Mouse (Mus musculus): ENCODE results near the gene Rap2a. TPM values are rescaled to one million over a fixed set of nuclear protein-coding genes. Genes with fewer than 3 reads are reported as not detected.

Rap2a gene
- polyA plus RNA-seq, 1 experiment: 19.8 TPM

GRCm38 (mm10) chr14:120519921-120520320, 41.7 kb downstream of the Rap2a start:
- no peaks in the 10 kb centered on the region for H3K4me1 ChIP-seq (ENCODE audit: control insufficient read depth, insufficient read depth, low read length)
- no peak overlapping the region for H3K9ac ChIP-seq (ENCODE audit: low read depth, poor library complexity, severe bottlenecking)
- H3K4me3 ChIP-seq (ENCODE audit: low read depth, low read length): no peak overlapping the region
- TF ChIP-seq POLR2A (IDR thresholded peaks at IDR 0.05; ENCODE audit: insufficient read depth, low read length) (no peak), CTCF (IDR thresholded peaks at IDR 0.05; ENCODE audit: low read depth, low read length) (no peak), EP300 (IDR thresholded peaks at IDR 0.05; ENCODE audit: insufficient read depth, low read depth, low read length) (no peak)
- no peaks in the 10 kb centered on the region for H3K36me3 ChIP-seq (ENCODE audit: control insufficient read depth, insufficient read depth, low read length, poor library complexity, severe bottlenecking)
- H3K27ac ChIP-seq (ENCODE audit: insufficient read depth, low read length): no peak overlapping the region
- H3K27me3 ChIP-seq (ENCODE audit: control insufficient read depth, insufficient read depth, low read length, poor library complexity, severe bottlenecking): no peaks in the 10 kb centered on the region
- H3K9me3 ChIP-seq (replicated peaks; ENCODE audit: control insufficient read depth, insufficient read depth, low read length, poor library complexity, severe bottlenecking): no peaks in the 10 kb centered on the region

GRCm38 (mm10) chr14:120520843-120521242, 42.6 kb downstream of the Rap2a start:
- Histone ChIP-seq H3K9ac (ENCODE audit: low read depth, poor library complexity, severe bottlenecking) (no peak overlapping the region), H3K4me3 (ENCODE audit: low read depth, low read length) (no peak overlapping the region), H3K4me1 (ENCODE audit: control insufficient read depth, insufficient read depth, low read length) (no peaks in the 10 kb centered on the region), H3K27me3 (ENCODE audit: control insufficient read depth, insufficient read depth, low read length, poor library complexity, severe bottlenecking) (no peaks in the 10 kb centered on the region), H3K9me3 (replicated peaks; ENCODE audit: control insufficient read depth, insufficient read depth, low read length, poor library complexity, severe bottlenecking) (no peaks in the 10 kb centered on the region), H3K27ac (ENCODE audit: insufficient read depth, low read length) (no peak overlapping the region), H3K36me3 (ENCODE audit: control insufficient read depth, insufficient read depth, low read length, poor library complexity, severe bottlenecking) (no peaks in the 10 kb centered on the region)
- TF ChIP-seq CTCF (IDR thresholded peaks at IDR 0.05; ENCODE audit: low read depth, low read length) (no peak), POLR2A (IDR thresholded peaks at IDR 0.05; ENCODE audit: insufficient read depth, low read length) (no peak), EP300 (IDR thresholded peaks at IDR 0.05; ENCODE audit: insufficient read depth, low read depth, low read length) (no peak)

- Histone ChIP-seq H3K9ac (ENCODE audit: low read depth, poor library complexity, severe bottlenecking) (no peak overlapping the region), H3K9me3 (replicated peaks; ENCODE audit: control insufficient read depth, insufficient read depth, low read length, poor library complexity, severe bottlenecking) (no peaks in the 10 kb centered on the region), H3K4me3 (ENCODE audit: low read depth, low read length) (no peak overlapping the region), H3K27me3 (ENCODE audit: control insufficient read depth, insufficient read depth, low read length, poor library complexity, severe bottlenecking) (no peaks in the 10 kb centered on the region), H3K4me1 (ENCODE audit: control insufficient read depth, insufficient read depth, low read length) (no peaks in the 10 kb centered on the region), H3K27ac (ENCODE audit: insufficient read depth, low read length) (no peak overlapping the region), H3K36me3 (ENCODE audit: control insufficient read depth, insufficient read depth, low read length, poor library complexity, severe bottlenecking) (no peaks in the 10 kb centered on the region)
- TF ChIP-seq CTCF (IDR thresholded peaks at IDR 0.05; ENCODE audit: low read depth, low read length): no peak
- no peak for TF ChIP-seq EP300 (IDR thresholded peaks at IDR 0.05; ENCODE audit: insufficient read depth, low read depth, low read length)
- no peak for TF ChIP-seq POLR2A (IDR thresholded peaks at IDR 0.05; ENCODE audit: insufficient read depth, low read length)
These were observed 45.1 kb downstream of the Rap2a start for GRCm38 (mm10) chr14:120523296-120523695.

- H3K4me1 ChIP-seq (ENCODE audit: control insufficient read depth, insufficient read depth, low read length): no peaks in the 10 kb centered on the region
- H3K36me3 ChIP-seq (ENCODE audit: control insufficient read depth, insufficient read depth, low read length, poor library complexity, severe bottlenecking): no peaks in the 10 kb centered on the region
- no peak overlapping the region for H3K9ac ChIP-seq (ENCODE audit: low read depth, poor library complexity, severe bottlenecking)
- H3K4me3 ChIP-seq (ENCODE audit: low read depth, low read length): no peak overlapping the region
- no peaks in the 10 kb centered on the region; the same call in 1 of the 2 replicates for H3K27me3 ChIP-seq (ENCODE audit: control insufficient read depth, insufficient read depth, low read length, poor library complexity, severe bottlenecking)
- TF ChIP-seq CTCF (IDR thresholded peaks at IDR 0.05; ENCODE audit: low read depth, low read length): no peak
- TF ChIP-seq EP300 (IDR thresholded peaks at IDR 0.05; ENCODE audit: insufficient read depth, low read depth, low read length): no peak
- TF ChIP-seq POLR2A (IDR thresholded peaks at IDR 0.05; ENCODE audit: insufficient read depth, low read length): no peak
- no peak overlapping the region for H3K27ac ChIP-seq (ENCODE audit: insufficient read depth, low read length)
- H3K9me3 ChIP-seq (replicated peaks; ENCODE audit: control insufficient read depth, insufficient read depth, low read length, poor library complexity, severe bottlenecking): no peaks in the 10 kb centered on the region
These were observed 47.4 kb downstream of the Rap2a start for GRCm38 (mm10) chr14:120525644-120526043.

- Histone ChIP-seq H3K4me1 (ENCODE audit: control insufficient read depth, insufficient read depth, low read length) (no peaks in the 10 kb centered on the region), H3K27ac (ENCODE audit: insufficient read depth, low read length) (no peak overlapping the region), H3K36me3 (ENCODE audit: control insufficient read depth, insufficient read depth, low read length, poor library complexity, severe bottlenecking) (no peaks in the 10 kb centered on the region), H3K9me3 (replicated peaks; ENCODE audit: control insufficient read depth, insufficient read depth, low read length, poor library complexity, severe bottlenecking) (no peaks in the 10 kb centered on the region), H3K27me3 (ENCODE audit: control insufficient read depth, insufficient read depth, low read length, poor library complexity, severe bottlenecking) (no peaks in the 10 kb centered on the region; the same call in 1 of the 2 replicates), H3K4me3 (ENCODE audit: low read depth, low read length) (no peak overlapping the region), H3K9ac (ENCODE audit: low read depth, poor library complexity, severe bottlenecking) (no peak overlapping the region)
- no peak for TF ChIP-seq POLR2A (IDR thresholded peaks at IDR 0.05; ENCODE audit: insufficient read depth, low read length)
- no peak for TF ChIP-seq EP300 (IDR thresholded peaks at IDR 0.05; ENCODE audit: insufficient read depth, low read depth, low read length)
- TF ChIP-seq CTCF (IDR thresholded peaks at IDR 0.05; ENCODE audit: low read depth, low read length): no peak
These were observed 55.1 kb downstream of the Rap2a start for GRCm38 (mm10) chr14:120533301-120533700.

- H3K4me3 ChIP-seq (ENCODE audit: low read depth, low read length): no peak overlapping the region
- H3K27me3 ChIP-seq (ENCODE audit: control insufficient read depth, insufficient read depth, low read length, poor library complexity, severe bottlenecking): no peaks in the 10 kb centered on the region
- H3K9ac ChIP-seq (ENCODE audit: low read depth, poor library complexity, severe bottlenecking): no peak overlapping the region
- H3K9me3 ChIP-seq (replicated peaks; ENCODE audit: control insufficient read depth, insufficient read depth, low read length, poor library complexity, severe bottlenecking): no peaks in the 10 kb centered on the region
- H3K4me1 ChIP-seq (ENCODE audit: control insufficient read depth, insufficient read depth, low read length): no peaks in the 10 kb centered on the region
- no peaks in the 10 kb centered on the region for H3K36me3 ChIP-seq (ENCODE audit: control insufficient read depth, insufficient read depth, low read length, poor library complexity, severe bottlenecking)
- no peak for TF ChIP-seq CTCF (IDR thresholded peaks at IDR 0.05; ENCODE audit: low read depth, low read length)
- TF ChIP-seq EP300 (IDR thresholded peaks at IDR 0.05; ENCODE audit: insufficient read depth, low read depth, low read length): no peak
- no peak for TF ChIP-seq POLR2A (IDR thresholded peaks at IDR 0.05; ENCODE audit: insufficient read depth, low read length)
- no peak overlapping the region for H3K27ac ChIP-seq (ENCODE audit: insufficient read depth, low read length)
These were observed 56.6 kb downstream of the Rap2a start for GRCm38 (mm10) chr14:120534841-120535271.
